Mouse (Mus musculus) right cerebral cortex, adult 18-20 months (tissue): ENCODE measurements around the gene Ttpal.

ENCODE experiments used
- DNase-seq: peaks from one replicate; pipeline ENCODE4 v3.0.0; 2022; ENCODE audit warnings: mixed read lengths

Gene Ttpal

GRCm38 (mm10) chr2:163602101-163602971 is at the start of gene Ttpal:
Ttpal (plus strand) TSS chr2:163602314.
- DNase-seq = peak; percentile 91

GRCm38 (mm10) chr2:163552518-163552929 is 49.6 kb upstream of the Ttpal start:
- DNase-seq = no peak

GRCm38 (mm10) chr2:163554425-163554982 is 47.6 kb upstream of the Ttpal start:
- DNase-seq = no peak

DNA sequence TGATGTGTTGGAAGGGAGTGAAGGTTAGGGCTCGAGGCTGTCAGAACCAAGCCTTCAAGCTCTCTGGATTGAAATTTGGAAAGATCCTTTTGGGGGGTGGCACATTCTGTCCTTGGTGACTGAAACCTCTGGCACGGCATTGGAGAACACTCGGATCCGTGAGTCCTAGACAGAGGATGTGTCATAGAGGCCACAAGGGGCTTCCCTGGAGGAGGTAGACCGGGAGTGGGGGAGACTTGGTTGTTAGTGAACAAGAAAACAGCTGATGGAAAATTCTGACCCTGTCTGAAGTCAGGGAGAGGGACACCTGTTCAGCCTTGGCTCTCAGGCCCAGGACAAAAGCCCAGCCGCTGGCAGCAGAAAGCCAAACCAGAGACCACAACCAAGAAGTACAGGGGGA is 47.1 kb upstream of the Ttpal start:
- no peak for DNase-seq

DNA sequence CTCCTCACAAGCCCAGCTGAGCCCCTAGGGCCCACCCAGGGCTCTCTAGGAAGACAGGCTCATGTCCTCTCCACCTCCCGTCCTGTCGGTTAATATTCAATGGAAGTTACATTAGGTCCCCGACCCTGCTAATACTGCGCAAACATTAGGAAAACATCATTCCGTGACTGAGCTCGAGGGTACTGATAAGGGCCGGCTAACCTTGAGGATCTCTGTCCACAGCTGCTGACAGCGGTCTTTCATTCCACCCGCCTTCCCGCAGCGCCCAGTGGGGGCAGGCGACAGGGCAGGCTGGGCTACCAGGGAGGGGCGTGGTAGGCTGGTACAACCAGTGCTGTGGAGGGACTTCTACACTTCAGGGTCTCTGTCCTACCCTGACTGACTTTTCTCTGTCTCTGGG is 46.7 kb upstream of the Ttpal start:
- DNase-seq = no peak

DNA sequence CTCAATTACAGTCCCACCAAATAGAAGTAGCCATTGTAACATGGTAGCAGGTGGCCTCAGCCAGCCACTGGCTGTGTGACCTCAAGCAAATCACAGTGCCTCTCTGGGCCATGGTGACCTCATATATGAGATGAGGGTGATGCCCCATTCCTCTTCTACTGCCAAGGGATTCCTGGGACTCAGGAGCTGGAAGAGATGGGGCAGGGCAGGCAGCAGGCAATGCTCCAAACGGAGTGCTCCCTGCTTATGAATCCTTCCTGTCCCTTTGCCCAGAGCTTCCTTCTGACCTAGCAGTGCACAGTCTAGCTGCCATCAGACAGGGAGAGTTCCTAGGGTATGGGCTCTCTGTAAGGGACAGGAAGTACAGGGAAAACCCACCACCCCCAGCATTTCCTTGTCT is 43.6 kb upstream of the Ttpal start:
- no peak for DNase-seq

GRCm38 (mm10) chr2:163559236-163559635 is 42.9 kb upstream of the Ttpal start:
- DNase-seq = no peak

DNA sequence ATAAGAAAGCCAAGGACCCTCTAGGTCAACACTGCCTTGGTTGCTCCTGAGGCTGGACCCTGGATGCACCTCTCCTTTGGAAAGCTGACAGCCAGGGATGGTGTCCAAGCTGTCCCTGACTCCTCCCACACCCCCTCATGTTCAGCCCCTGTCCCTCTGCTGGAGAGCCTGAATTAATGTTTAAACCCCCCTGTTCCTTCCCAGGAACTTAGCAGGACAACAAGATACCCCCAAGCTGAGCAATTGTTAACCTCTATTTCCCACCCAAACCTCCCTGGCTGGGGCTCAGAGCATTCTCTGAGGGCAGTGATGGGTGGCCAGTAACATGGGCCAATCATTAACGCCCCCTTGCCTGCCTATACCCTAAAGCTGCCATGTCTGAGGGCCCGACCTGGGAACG is 41.9 kb upstream of the Ttpal start:
- no peak for DNase-seq

DNA sequence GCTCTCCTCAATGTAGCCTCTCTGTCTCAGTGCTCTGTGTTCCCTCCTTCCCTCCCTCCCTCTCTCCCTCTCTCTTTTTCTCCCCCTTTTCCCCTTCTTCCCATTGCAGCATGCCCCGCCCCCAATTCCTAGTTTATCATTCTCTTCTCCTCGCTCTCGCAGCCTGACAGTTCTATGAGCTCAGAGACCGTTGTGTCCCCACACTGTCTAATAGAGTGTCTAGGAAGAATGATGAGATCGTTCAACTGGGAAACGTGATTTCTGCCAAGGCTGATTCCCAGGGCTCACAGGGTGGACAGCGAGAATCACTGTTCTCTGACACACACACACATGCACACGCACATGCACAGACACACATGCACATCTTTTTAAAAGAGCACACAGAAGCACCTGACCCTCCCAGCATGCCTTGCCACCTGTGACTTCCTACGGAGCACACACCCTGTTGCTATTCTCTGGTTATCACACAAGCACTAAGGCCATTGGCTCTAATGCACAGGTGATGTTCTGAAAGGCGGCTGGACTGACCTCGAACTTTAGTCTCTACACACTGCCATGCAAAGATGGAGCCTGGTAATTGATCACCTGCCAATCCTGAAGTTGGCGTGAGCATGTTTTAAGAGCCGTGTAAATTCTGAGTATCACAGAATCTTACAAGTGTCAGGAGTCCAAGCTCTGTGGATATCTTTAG is 40.7 kb upstream of the Ttpal start:
- no peak for DNase-seq

DNA sequence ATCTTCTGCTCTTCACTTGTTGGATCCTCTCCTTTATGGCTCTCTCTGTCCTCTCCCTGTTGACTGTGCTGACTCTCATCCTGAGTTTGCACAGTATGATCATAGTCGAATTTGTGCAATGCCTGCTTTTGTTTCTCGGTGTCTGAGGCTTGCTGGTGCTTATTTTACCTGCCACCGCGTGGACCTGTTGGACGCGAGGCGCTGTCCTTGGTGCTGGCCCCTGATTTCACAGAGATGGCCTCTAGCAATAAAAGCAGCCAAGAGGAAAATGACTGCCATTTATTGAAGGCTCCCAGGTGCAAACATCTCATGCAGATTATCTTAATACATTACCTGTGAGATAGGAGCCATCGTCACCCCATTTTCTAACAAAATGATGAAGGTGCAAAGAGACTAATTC is 37.5 kb upstream of the Ttpal start:
- DNase-seq = no peak

GRCm38 (mm10) chr2:163574321-163574720 is 27.8 kb upstream of the Ttpal start:
- DNase-seq = no peak

GRCm38 (mm10) chr2:163575248-163575647 is 26.9 kb upstream of the Ttpal start:
- no peak for DNase-seq

GRCm38 (mm10) chr2:163577986-163578385 is 24.1 kb upstream of the Ttpal start:
- DNase-seq = peak; percentile 21

GRCm38 (mm10) chr2:163580069-163580945 is 21.8 kb upstream of the Ttpal start:
- DNase-seq = no peak

- DNase-seq = no peak
These were observed 18.7 kb upstream of the Ttpal start for GRCm38 (mm10) chr2:163583226-163584087.

DNA sequence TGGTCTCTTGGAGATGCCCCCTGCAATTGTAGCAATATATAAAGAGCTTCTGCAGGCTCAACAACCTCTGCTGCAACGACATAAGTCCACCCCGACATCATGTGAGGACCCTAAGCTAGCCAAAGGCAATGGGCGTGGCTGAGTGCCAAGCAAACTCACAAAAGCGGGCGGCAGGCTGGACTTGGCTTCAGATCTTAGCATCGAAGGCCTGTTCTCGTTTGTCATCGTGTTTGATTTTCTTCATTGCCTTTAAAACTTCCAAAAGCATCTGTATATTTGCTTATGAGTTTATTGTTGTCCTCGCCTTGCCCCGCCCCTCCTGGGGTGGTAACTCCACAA is 18.1 kb upstream of the Ttpal start:
- DNase-seq = no peak

- no peak for DNase-seq
These were observed 15.5 kb upstream of the Ttpal start for GRCm38 (mm10) chr2:163586384-163587261.

DNA sequence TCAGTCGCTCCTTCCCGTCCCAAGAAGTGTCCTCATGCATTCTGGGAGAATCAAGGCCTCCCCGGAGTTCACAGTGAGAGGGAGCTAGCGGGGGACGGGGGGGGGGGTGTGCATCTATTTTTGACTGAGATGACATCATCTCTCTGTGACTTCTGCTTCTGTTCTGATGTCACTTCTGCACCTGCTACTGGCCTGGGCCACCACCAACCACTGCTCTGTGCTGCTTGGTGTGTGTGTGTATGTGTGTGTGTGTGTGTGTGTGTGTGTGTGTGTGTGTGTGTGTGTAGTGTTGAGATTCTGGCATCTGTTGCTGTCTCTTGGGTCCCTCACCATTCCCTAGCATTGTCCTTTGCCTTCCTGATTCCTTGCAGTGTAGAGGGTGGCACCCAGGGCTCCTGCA is 14.6 kb upstream of the Ttpal start:
- no peak for DNase-seq

GRCm38 (mm10) chr2:163590211-163590610 is 11.9 kb upstream of the Ttpal start:
- no peak for DNase-seq

GRCm38 (mm10) chr2:163590996-163591395 is 11.1 kb upstream of the Ttpal start:
- DNase-seq = no peak

DNA sequence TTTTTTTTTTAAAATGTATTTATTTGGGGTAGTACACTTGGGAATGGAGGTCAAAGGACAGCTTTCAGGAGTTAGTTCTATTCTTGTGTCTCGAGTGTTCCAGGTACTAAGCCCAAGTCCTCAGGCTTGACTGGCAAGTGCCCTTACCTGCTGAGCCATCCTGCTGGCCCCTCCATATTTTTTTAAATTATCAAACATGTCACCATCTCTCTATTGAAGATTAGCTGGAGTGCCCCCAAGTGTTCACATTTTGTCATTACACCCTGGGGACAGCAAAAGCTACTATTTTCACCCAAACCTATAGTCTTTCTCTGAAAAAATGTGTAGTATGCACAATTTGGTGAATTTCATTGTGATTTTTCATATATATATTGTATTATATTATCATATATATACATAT is 10.0 kb upstream of the Ttpal start:
- no peak for DNase-seq
